Mouse (Mus musculus) spleen, adult 2 months (tissue): ENCODE results near the gene Zfp57.

Experiments
- CTCF ChIP-seq: fragments of 200-500 bp; IDR thresholded peaks from 2 replicates; pipeline ENCODE4 v1.5.1; 2011; ENCODE audit warnings: mild to moderate bottlenecking, inconsistent platforms; ENCODE audit not compliant: insufficient read depth, insufficient read length, insufficient replicate concordance; ENCODE audit errors: extremely low read depth
- POLR2A ChIP-seq: fragments of 200-500 bp; IDR thresholded peaks from 2 replicates; pipeline ENCODE4 v1.6.1; 2011; ENCODE audit warnings: low read depth, low read length, inconsistent platforms

- TF ChIP-seq CTCF (no peak), POLR2A (no peak)
Measured at GRCm38 (mm10) chr17:36952631-36953030, 48.3 kb upstream of the Zfp57 start.
